Mouse (Mus musculus): ENCODE results near the gene Cacna2d2. TPM values are rescaled to one million over a fixed set of nuclear protein-coding genes. Genes with fewer than 3 reads are reported as not detected.

Cacna2d2 gene
- total and polyA plus RNA-seq, 3 experiments: 0.67 TPM; not detected in 2

DNA sequence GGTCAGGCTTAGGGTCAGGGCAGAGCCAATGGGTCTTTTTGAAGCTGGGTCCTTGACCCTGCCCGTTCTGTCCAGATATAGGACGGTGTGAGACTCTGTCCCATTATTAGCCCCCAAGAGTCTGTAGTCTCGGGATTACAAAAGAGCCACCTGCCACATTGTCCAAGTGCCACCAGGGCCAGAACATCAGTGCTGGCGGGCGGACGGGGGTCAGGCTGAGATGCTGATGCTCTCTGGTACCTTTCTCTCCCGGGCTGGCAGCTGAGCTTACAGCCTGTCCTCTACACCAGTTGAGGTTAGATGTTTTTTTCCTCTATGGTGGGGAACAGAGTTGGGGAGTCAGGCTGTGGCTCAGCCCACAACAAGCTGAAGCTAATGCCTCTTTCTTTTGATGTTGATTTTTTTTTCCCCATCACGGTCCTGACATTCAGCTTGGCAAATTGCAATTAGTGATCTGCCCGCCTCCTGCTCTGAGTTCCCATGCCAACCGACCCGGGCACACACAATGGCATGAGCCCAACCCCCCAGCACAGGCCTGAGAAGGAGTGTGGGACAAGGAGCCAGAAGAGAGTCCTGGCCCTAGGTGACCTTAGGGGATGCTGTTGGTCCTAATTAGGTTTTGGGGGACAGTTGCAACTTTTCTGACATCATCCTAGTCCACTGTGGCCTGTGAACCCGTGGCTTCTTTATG is 25.2 kb downstream of the Cacna2d2 start:
- Histone ChIP-seq H3K4me1 (ENCODE audit: control insufficient read depth in 1 of 2, insufficient read depth in 2 of 2, low read length in 2 of 2) (no peaks in the 10 kb centered on the region), H3K27me3 (ENCODE audit: control insufficient read depth in 1 of 2, insufficient read depth in 2 of 2, low read length in 2 of 2) (peaks cover 13 to 23% of the 10 kb centered on the region in 2 experiments), H3K27ac (ENCODE audit: control insufficient read depth, low read depth, low read length) (no peak overlapping the region), H3K4me3 (ENCODE audit: control insufficient read depth in 1 of 2, insufficient read depth in 1 of 2, low read depth in 2 of 2, low read length in 2 of 2) (no peak overlapping the region), H3K36me3 (ENCODE audit: control insufficient read depth in 1 of 2, insufficient read depth in 2 of 2, low read length in 2 of 2) (no peaks in the 10 kb centered on the region), H3K79me2 (ENCODE audit: control insufficient read depth, insufficient read depth, low read length, poor library complexity) (no peaks in the 10 kb centered on the region), H3K9me3 (replicated peaks; ENCODE audit: insufficient read depth, low read length) (no peaks in the 10 kb centered on the region), H3K9ac (ENCODE audit: control insufficient read depth, low read depth, low read length, poor library complexity, severe bottlenecking) (no peak overlapping the region)
- no peak for DNase-seq (ENCODE audit: low read depth, low spot score)
- TF ChIP-seq USF1 (IDR thresholded peaks at IDR 0.05; ENCODE audit: low read depth, low read length) (no peak), POLR2AphosphoS5 (IDR thresholded peaks at IDR 0.05; ENCODE audit: borderline replicate concordance, low read depth, low read length) (no peak), JUND (IDR thresholded peaks at IDR 0.05; ENCODE audit: low read depth, low read length) (no peak), RAD21 (IDR thresholded peaks at IDR 0.05; ENCODE audit: low read depth, low read length) (no peak), MAZ (IDR thresholded peaks at IDR 0.05; ENCODE audit: low read depth, low read length) (no peak)

DNA sequence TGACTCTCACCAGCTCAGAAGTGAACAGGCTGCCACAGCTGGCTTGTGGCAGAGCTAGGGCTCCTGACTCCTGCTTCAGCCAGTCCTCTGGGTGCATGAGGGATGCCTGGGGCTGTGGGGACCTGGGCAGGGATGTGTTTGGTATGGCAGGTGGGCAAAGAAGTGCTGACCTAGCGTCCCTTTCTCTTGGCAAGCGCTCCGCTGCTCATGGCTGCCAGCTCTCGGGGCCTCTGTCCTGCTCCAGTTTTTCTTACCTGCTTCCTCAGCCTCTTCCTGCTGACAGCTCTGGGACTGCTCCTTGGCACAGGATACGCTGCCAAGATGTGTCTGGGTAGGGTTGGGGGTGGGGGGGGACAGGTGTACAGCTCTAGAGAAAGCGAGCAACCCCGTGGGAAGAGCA is 28.5 kb downstream of the Cacna2d2 start:
- no peak for DNase-seq (ENCODE audit: low read depth, low spot score)
- no peak overlapping the region for H3K27ac ChIP-seq (ENCODE audit: control insufficient read depth, low read depth, low read length)
- H3K9ac ChIP-seq (ENCODE audit: control insufficient read depth, low read depth, low read length, poor library complexity, severe bottlenecking): no peak overlapping the region
- H3K9me3 ChIP-seq (replicated peaks; ENCODE audit: insufficient read depth, low read length): no peaks in the 10 kb centered on the region
- no peaks in the 10 kb centered on the region for H3K4me1 ChIP-seq (ENCODE audit: control insufficient read depth in 1 of 2, insufficient read depth in 2 of 2, low read length in 2 of 2)
- H3K27me3 ChIP-seq (ENCODE audit: control insufficient read depth in 1 of 2, insufficient read depth in 2 of 2, low read length in 2 of 2): peaks cover 8 to 22% of the 10 kb centered on the region in 2 experiments
- no peak for TF ChIP-seq KAT2A (conservative IDR thresholded peaks at IDR 0.05; ENCODE audit: low read depth, low read length)
- H3K36me3 ChIP-seq (ENCODE audit: control insufficient read depth in 1 of 2, insufficient read depth in 2 of 2, low read length in 2 of 2): no peaks in the 10 kb centered on the region
- no peak overlapping the region for H3K4me3 ChIP-seq (ENCODE audit: control insufficient read depth in 1 of 2, insufficient read depth in 1 of 2, low read depth in 2 of 2, low read length in 2 of 2)
- no peaks in the 10 kb centered on the region for H3K79me2 ChIP-seq (ENCODE audit: control insufficient read depth, insufficient read depth, low read length, poor library complexity)

DNA sequence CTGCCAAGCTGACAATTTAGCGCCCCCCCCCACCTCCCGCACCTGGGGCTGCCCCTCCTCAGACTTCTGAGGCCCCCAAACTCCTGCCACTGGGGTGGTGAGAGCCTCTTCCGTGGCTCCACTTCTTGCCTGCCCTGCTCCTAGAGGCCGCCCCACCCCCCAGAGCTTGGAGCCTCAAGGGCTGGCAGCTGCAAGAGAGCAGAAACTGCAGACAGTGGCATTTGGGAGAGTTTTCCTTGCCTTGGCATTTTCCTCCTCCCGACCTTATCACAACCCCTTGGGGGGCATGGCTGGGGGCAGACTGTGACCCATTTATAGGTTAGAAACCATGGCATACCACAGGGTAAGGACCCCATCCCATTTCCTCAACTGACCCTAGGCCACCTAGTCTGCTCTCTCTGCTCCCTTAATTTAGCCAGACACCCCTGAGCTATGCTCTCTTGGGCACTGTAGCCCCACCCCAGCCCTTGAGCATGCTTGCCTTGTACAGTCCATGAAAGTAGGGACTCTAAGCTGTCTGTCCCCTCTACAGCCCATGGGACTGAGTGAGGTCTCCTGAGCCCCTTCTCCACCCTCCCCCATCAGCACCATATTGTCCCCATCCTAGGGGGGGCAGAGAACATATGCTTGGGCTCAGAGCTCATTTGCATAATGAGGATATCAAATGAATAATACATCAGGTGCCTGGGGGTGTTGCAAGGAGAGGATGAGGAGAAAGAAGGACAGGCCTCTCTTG is 29.2 kb downstream of the Cacna2d2 start:
- no peaks in the 10 kb centered on the region for H3K36me3 ChIP-seq (ENCODE audit: control insufficient read depth in 1 of 2, insufficient read depth in 2 of 2, low read length in 2 of 2)
- TF ChIP-seq MYC (IDR thresholded peaks at IDR 0.05; ENCODE audit: low read depth, low read length) (no peak), MAX (IDR thresholded peaks at IDR 0.05; ENCODE audit: low read length) (no peak)
- H3K27ac ChIP-seq (ENCODE audit: control insufficient read depth, low read depth, low read length): no peak overlapping the region
- no peaks in the 10 kb centered on the region for H3K9me3 ChIP-seq (replicated peaks; ENCODE audit: insufficient read depth, low read length)
- H3K9ac ChIP-seq (ENCODE audit: control insufficient read depth, low read depth, low read length, poor library complexity, severe bottlenecking): no peak overlapping the region
- no peak overlapping the region for H3K4me3 ChIP-seq (ENCODE audit: control insufficient read depth in 1 of 2, insufficient read depth in 1 of 2, low read depth in 2 of 2, low read length in 2 of 2)
- H3K4me1 ChIP-seq (ENCODE audit: control insufficient read depth in 1 of 2, insufficient read depth in 2 of 2, low read length in 2 of 2): no peaks in the 10 kb centered on the region
- DNase-seq (ENCODE audit: low read depth, low spot score): no peak
- no peaks in the 10 kb centered on the region for H3K79me2 ChIP-seq (ENCODE audit: control insufficient read depth, insufficient read depth, low read length, poor library complexity)
- H3K27me3 ChIP-seq (ENCODE audit: control insufficient read depth in 1 of 2, insufficient read depth in 2 of 2, low read length in 2 of 2): peaks cover 2 to 17% of the 10 kb centered on the region in 2 experiments
